Mouse (Mus musculus): ENCODE data around the gene Cel.

- TF ChIP-seq CTCF (IDR thresholded peaks at IDR 0.05) (no peak), EP300 (IDR thresholded peaks at IDR 0.05) (no peak)
Measured at GRCm38 (mm10) chr2:28527436-28528353, 35.5 kb downstream of the Cel start.
